Mouse (Mus musculus): ENCODE data around the gene Efnb3. TPM values are rescaled to one million over a fixed set of nuclear protein-coding genes. Genes with fewer than 3 reads are reported as not detected.
A peak's percentile ranks its signal among the peaks of the same experiment; 100 is the strongest.

Efnb3 gene
- polyA plus RNA-seq, 1 experiment from 2014 or later, result 31.5 TPM

- H3K4me1 ChIP-seq, result peaks cover 13% of the 10 kb centered on the region
- H3K4me2 ChIP-seq (replicated peaks), result no peak overlapping the region
- peak overlapping the region; percentile 30 for H3K27ac ChIP-seq (replicated peaks)
- H3K36me3 ChIP-seq, result no peaks in the 10 kb centered on the region
- no peak for ATAC-seq (ENCODE audit: insufficient number of reproducible peaks, low FRiP score, low TSS enrichment, low read depth)
- H3K9ac ChIP-seq, result no peak overlapping the region
- H3K9me3 ChIP-seq (replicated peaks), result no peaks in the 10 kb centered on the region
- WGBS, result 80% methylated on average over 4 of the region's 4 CpGs
- H3K27me3 ChIP-seq, result no peaks in the 10 kb centered on the region
- no peak overlapping the region for H3K4me3 ChIP-seq (replicated peaks)
Measured at GRCm38 (mm10) chr11:69528031-69528390, 32.0 kb downstream of the Efnb3 start.

- Histone ChIP-seq H3K27ac (replicated peaks) (peak overlapping the region; percentile 81), H3K9ac (no peak overlapping the region), H3K27me3 (no peaks in the 10 kb centered on the region), H3K36me3 (no peaks in the 10 kb centered on the region), H3K4me2 (replicated peaks) (peak overlapping the region; percentile 50), H3K4me3 (replicated peaks) (peak overlapping the region; percentile 28), H3K9me3 (replicated peaks) (no peaks in the 10 kb centered on the region), H3K4me1 (peaks cover 13% of the 10 kb centered on the region)
- ATAC-seq (ENCODE audit: insufficient number of reproducible peaks, low FRiP score, low TSS enrichment, low read depth), result peak; percentile 39; the same call in 1 of the 2 replicates
- 4% methylated on average over 30 of the region's 30 CpGs for WGBS
Measured at GRCm38 (mm10) chr11:69527098-69528030, 32.6 kb downstream of the Efnb3 start.

- peak overlapping the region; percentile 28 for H3K4me3 ChIP-seq (replicated peaks)
- ATAC-seq (ENCODE audit: insufficient number of reproducible peaks, low FRiP score, low TSS enrichment, low read depth), result no peak
- H3K4me2 ChIP-seq (replicated peaks), result peak overlapping the region; percentile 50
- H3K27ac ChIP-seq (replicated peaks), result peak overlapping the region; percentile 81
- 13% methylated on average over 4 of the region's 4 CpGs for WGBS
- no peaks in the 10 kb centered on the region for H3K9me3 ChIP-seq (replicated peaks)
- no peaks in the 10 kb centered on the region for H3K27me3 ChIP-seq
- peaks cover 13% of the 10 kb centered on the region for H3K4me1 ChIP-seq
- H3K36me3 ChIP-seq, result no peaks in the 10 kb centered on the region
- H3K9ac ChIP-seq, result no peak overlapping the region
Measured at GRCm38 (mm10) chr11:69526631-69527030, 33.4 kb downstream of the Efnb3 start.

- Histone ChIP-seq H3K36me3 (no peaks in the 10 kb centered on the region), H3K9me3 (replicated peaks) (no peaks in the 10 kb centered on the region), H3K27me3 (no peaks in the 10 kb centered on the region), H3K4me3 (replicated peaks) (no peak overlapping the region), H3K4me2 (replicated peaks) (no peak overlapping the region), H3K4me1 (peaks cover 19% of the 10 kb centered on the region), H3K27ac (replicated peaks) (no peak overlapping the region), H3K9ac (no peak overlapping the region)
- no peak for ATAC-seq (ENCODE audit: insufficient number of reproducible peaks, low FRiP score, low TSS enrichment, low read depth)
- 86% methylated on average over 9 of the region's 9 CpGs for WGBS
Measured at GRCm38 (mm10) chr11:69525661-69526060, 34.3 kb downstream of the Efnb3 start.

- H3K27ac ChIP-seq (replicated peaks), result no peak overlapping the region
- H3K4me2 ChIP-seq (replicated peaks), result no peak overlapping the region
- H3K4me3 ChIP-seq (replicated peaks), result no peak overlapping the region
- H3K4me1 ChIP-seq, result peaks cover 27% of the 10 kb centered on the region
- H3K36me3 ChIP-seq, result no peaks in the 10 kb centered on the region
- ATAC-seq (ENCODE audit: insufficient number of reproducible peaks, low FRiP score, low TSS enrichment, low read depth), result no peak
- 73% methylated on average over 4 of the region's 4 CpGs for WGBS
- no peaks in the 10 kb centered on the region for H3K9me3 ChIP-seq (replicated peaks)
- H3K9ac ChIP-seq, result no peak overlapping the region
- H3K27me3 ChIP-seq, result no peaks in the 10 kb centered on the region
Measured at GRCm38 (mm10) chr11:69523651-69524050, 36.4 kb downstream of the Efnb3 start.

GRCm38 (mm10) chr11:69521526-69522149 lies 38.4 kb downstream of the Efnb3 start:
- Histone ChIP-seq H3K4me1 (peaks cover 25% of the 10 kb centered on the region), H3K27ac (replicated peaks) (no peak overlapping the region), H3K4me2 (replicated peaks) (no peak overlapping the region), H3K9me3 (replicated peaks) (no peaks in the 10 kb centered on the region), H3K36me3 (no peaks in the 10 kb centered on the region), H3K4me3 (replicated peaks) (no peak overlapping the region), H3K9ac (no peak overlapping the region), H3K27me3 (no peaks in the 10 kb centered on the region)
- WGBS, result 70% methylated on average over 9 of the region's 9 CpGs
- no peak for ATAC-seq (ENCODE audit: insufficient number of reproducible peaks, low FRiP score, low TSS enrichment, low read depth)

GRCm38 (mm10) chr11:69519976-69520375 lies 40.0 kb downstream of the Efnb3 start:
- H3K36me3 ChIP-seq, result no peaks in the 10 kb centered on the region
- H3K9me3 ChIP-seq (replicated peaks), result no peaks in the 10 kb centered on the region
- no peak overlapping the region for H3K4me2 ChIP-seq (replicated peaks)
- H3K27ac ChIP-seq (replicated peaks), result no peak overlapping the region
- no peak overlapping the region for H3K9ac ChIP-seq
- no peak overlapping the region for H3K4me3 ChIP-seq (replicated peaks)
- H3K27me3 ChIP-seq, result no peaks in the 10 kb centered on the region
- 63% methylated on average over 4 of the region's 4 CpGs for WGBS
- no peak for ATAC-seq (ENCODE audit: insufficient number of reproducible peaks, low FRiP score, low TSS enrichment, low read depth)
- peaks cover 39% of the 10 kb centered on the region for H3K4me1 ChIP-seq

GRCm38 (mm10) chr11:69516661-69517060 lies 43.3 kb downstream of the Efnb3 start:
- Histone ChIP-seq H3K4me1 (peaks cover 39% of the 10 kb centered on the region), H3K27ac (replicated peaks) (peak overlapping the region; percentile 79), H3K9me3 (replicated peaks) (no peaks in the 10 kb centered on the region), H3K4me2 (replicated peaks) (peak overlapping the region; percentile 39), H3K9ac (no peak overlapping the region), H3K4me3 (replicated peaks) (peak overlapping the region; percentile 10; the same call in 1 of the 2 replicates), H3K36me3 (no peaks in the 10 kb centered on the region), H3K27me3 (no peaks in the 10 kb centered on the region)
- ATAC-seq (ENCODE audit: insufficient number of reproducible peaks, low FRiP score, low TSS enrichment, low read depth), result no peak
- 37% methylated on average over 3 of the region's 3 CpGs for WGBS

- no peaks in the 10 kb centered on the region for H3K9me3 ChIP-seq (replicated peaks)
- ATAC-seq (ENCODE audit: insufficient number of reproducible peaks, low FRiP score, low TSS enrichment, low read depth), result no peak
- WGBS, result 36% methylated on average over 15 of the region's 15 CpGs
- peak overlapping the region; percentile 79 for H3K27ac ChIP-seq (replicated peaks)
- H3K9ac ChIP-seq, result no peak overlapping the region
- H3K4me1 ChIP-seq, result peaks cover 38% of the 10 kb centered on the region
- H3K36me3 ChIP-seq, result no peaks in the 10 kb centered on the region
- peak overlapping the region; percentile 39 for H3K4me2 ChIP-seq (replicated peaks)
- peak overlapping the region; percentile 10 for H3K4me3 ChIP-seq (replicated peaks)
- H3K27me3 ChIP-seq, result no peaks in the 10 kb centered on the region
Measured at GRCm38 (mm10) chr11:69516151-69516640, 43.8 kb downstream of the Efnb3 start.

- no peak overlapping the region for H3K4me3 ChIP-seq (replicated peaks)
- no peaks in the 10 kb centered on the region for H3K36me3 ChIP-seq
- no peak overlapping the region for H3K4me2 ChIP-seq (replicated peaks)
- H3K9ac ChIP-seq, result no peak overlapping the region
- H3K9me3 ChIP-seq (replicated peaks), result no peaks in the 10 kb centered on the region
- H3K4me1 ChIP-seq, result peaks cover 25% of the 10 kb centered on the region
- 8% methylated on average over 6 of the region's 6 CpGs for WGBS
- no peak overlapping the region for H3K27ac ChIP-seq (replicated peaks)
- peak; percentile 52; the same call in 1 of the 2 replicates for ATAC-seq (ENCODE audit: insufficient number of reproducible peaks, low FRiP score, low TSS enrichment, low read depth)
- H3K27me3 ChIP-seq, result no peaks in the 10 kb centered on the region
Measured at GRCm38 (mm10) chr11:69513840-69514239, 46.2 kb downstream of the Efnb3 start.

GRCm38 (mm10) chr11:69510796-69511496 lies 49.1 kb downstream of the Efnb3 start:
- peaks cover 8% of the 10 kb centered on the region for H3K4me1 ChIP-seq
- no peak overlapping the region for H3K4me2 ChIP-seq (replicated peaks)
- H3K27me3 ChIP-seq, result no peaks in the 10 kb centered on the region
- H3K9ac ChIP-seq, result no peak overlapping the region
- no peak overlapping the region for H3K4me3 ChIP-seq (replicated peaks)
- ATAC-seq (ENCODE audit: insufficient number of reproducible peaks, low FRiP score, low TSS enrichment, low read depth), result no peak
- no peak overlapping the region for H3K27ac ChIP-seq (replicated peaks)
- H3K36me3 ChIP-seq, result no peaks in the 10 kb centered on the region
- 22% methylated on average over 7 of the region's 7 CpGs for WGBS
- no peaks in the 10 kb centered on the region for H3K9me3 ChIP-seq (replicated peaks)

Measured in embryonic facial prominence, embryonic 15.5 days (tissue).